Mouse (Mus musculus): ENCODE measurements around the gene Nxn.

- no peak for TF ChIP-seq CTCF (IDR thresholded peaks at IDR 0.05; ENCODE audit: borderline replicate concordance, control insufficient read depth, extremely low read depth, insufficient read depth, low read length, poor library complexity)
- no peak for TF ChIP-seq POLR2A (IDR thresholded peaks at IDR 0.05; ENCODE audit: control insufficient read depth, extremely low read depth, insufficient read depth, low read length, poor library complexity)
Measured at GRCm38 (mm10) chr11:76328084-76328483, 70.9 kb downstream of the Nxn start.

Measured in thymus, adult 2 months (tissue).